In genomic region chr8:47048584-47048983, GRCm38 (mm10) we compare ENCODE assay signal across 13 mouse cellular contexts.
"Had no signal": no experiment of that assay in that cellular context is flagged by ENCODE, and none has a peak within 500 bp of the region (broad histone marks: within the 10 kb centered on the region; RNA-seq: fewer than 3 reads in every experiment).

No protein-coding gene starts in this region.

- H3K4me2 ChIP-seq: liver, embryonic 13.5 days; midbrain, embryonic 11.5 days had no signal

- H3K27me3 ChIP-seq: liver, embryonic 13.5 days had no signal

- H3K4me3 ChIP-seq: layer of hippocampus, adult 2 months; liver, embryonic 13.5 days had no signal

- H3K36me3 ChIP-seq: liver, embryonic 13.5 days had no signal

- H3K4me1 ChIP-seq: liver, embryonic 13.5 days had no signal

- DNase-seq: kidney, adult 18-20 months; kidney, adult 9 months; kidney, postnatal 14 days; kidney, postnatal 4 days; layer of hippocampus, adult 9-11 months; liver, embryonic 13.5 days; lung, postnatal 4 days; midbrain, embryonic 14.5 days; thymus, adult 2 months; thymus, postnatal 14 days; thymus, postnatal 4 days had no signal

- H3K9ac ChIP-seq: liver, embryonic 13.5 days had no signal

- H3K27ac ChIP-seq: layer of hippocampus, adult 2 months; liver, embryonic 13.5 days had no signal

- H3K9me3 ChIP-seq: liver, embryonic 13.5 days had no signal
